Mouse (Mus musculus) hindlimb bud, embryonic 11.5 days (tissue): ENCODE measurements around the gene Trim54.

Experiments
- DNase-seq: peaks from one replicate; pipeline ENCODE4 v3.0.0-alpha.2; 2012; ENCODE audit warnings: low read depth, low spot score; ENCODE audit errors: extremely low spot score

Gene Trim54

GRCm38 (mm10) chr5:31181183-31181770 is 64.8 kb downstream of the Trim54 start:
- DNase-seq = no peak

DNA sequence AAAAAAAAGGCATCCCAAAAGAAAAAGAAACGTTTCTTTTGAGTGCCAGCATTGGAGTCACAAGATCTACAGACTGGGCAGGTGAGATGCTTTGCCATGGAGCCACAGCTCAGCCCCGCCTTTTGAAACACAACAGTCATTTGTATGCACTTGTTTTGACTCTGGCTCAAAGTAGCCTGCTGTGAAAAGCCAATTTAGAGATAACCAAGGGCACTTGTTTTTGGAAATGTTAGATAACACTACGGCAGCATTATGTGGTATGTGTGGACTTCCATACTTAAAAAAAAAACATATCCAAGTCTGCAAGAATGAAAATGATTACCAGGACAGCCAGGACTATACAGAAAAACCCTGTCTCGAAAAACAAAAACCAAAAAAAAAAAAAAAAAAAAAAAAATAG is 67.2 kb downstream of the Trim54 start:
- no peak for DNase-seq
